Mouse (Mus musculus) brain, embryonic 14.5 days (tissue): ENCODE results near the gene Nmnat1. TPM values are rescaled to one million over a fixed set of nuclear protein-coding genes. Genes with fewer than 3 reads are reported as not detected.
"Not testable (repeated sequence)": the region's sequence is repeated elsewhere in the genome, so short reads cannot be mapped to it uniquely, and the experiment has no call there.

Experiments used
- DNase-seq: peaks from one replicate; pipeline ENCODE4 v3.0.0-alpha.2; 2011; ENCODE audit warnings: low read depth
- CTCF ChIP-seq: fragments of 200-500 bp; IDR thresholded peaks from 2 replicates; pipeline ENCODE4 v1.5.1; 2012; ENCODE audit warnings: inconsistent platforms, mild to moderate bottlenecking, moderate library complexity, borderline replicate concordance; ENCODE audit not compliant: insufficient read depth, insufficient read length; ENCODE audit errors: extremely low read depth
- POLR2A ChIP-seq: fragments of 200-500 bp; IDR thresholded peaks from 2 replicates; pipeline ENCODE4 v1.6.1; 2012; ENCODE audit warnings: mild to moderate bottlenecking, inconsistent platforms, borderline replicate concordance; ENCODE audit not compliant: poor library complexity, insufficient read depth, insufficient read length, severe bottlenecking; ENCODE audit errors: extremely low read depth
- polyA plus RNA-seq: library from polyadenylated mRNA; depleted of rRNA; stranded (reverse); fragments of >200 nt; gene quantifications from 2 replicates; pipeline ENCODE4 v1.2.3, GENCODE M21; 2012

Gene Nmnat1
- polyA plus RNA-seq, 1 experiment, result 7.5 TPM

DNA sequence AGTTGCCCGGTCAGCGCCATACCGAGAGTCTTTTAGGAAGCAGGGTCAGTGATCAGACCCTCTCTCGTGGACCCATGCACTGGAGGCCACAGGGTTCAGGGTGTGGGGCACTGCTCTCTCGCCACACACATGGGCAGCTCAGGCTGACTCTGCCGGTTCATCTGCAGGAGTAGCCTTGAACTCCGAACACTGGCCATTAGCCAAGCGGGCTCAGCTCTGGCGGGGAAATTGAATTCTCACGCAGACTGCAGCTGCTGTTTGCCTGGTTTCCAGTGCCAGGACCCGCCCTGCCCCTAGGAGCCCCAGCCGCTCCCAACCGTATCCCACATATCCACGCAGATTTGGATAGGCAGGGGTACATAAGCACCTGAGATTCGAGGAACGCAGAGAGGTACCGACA is 30.7 kb downstream of the Nmnat1 start:
- no peak for DNase-seq
- TF ChIP-seq CTCF, result no peak
- TF ChIP-seq POLR2A, result no peak

- peak; percentile 21 for DNase-seq
- TF ChIP-seq POLR2A (no peak), CTCF (peak; percentile 37; the same call in 1 of the 2 replicates)
Observed at GRCm38 (mm10) chr4:149453656-149454055, 31.3 kb downstream of the Nmnat1 start.

GRCm38 (mm10) chr4:149450636-149451035 is 34.4 kb downstream of the Nmnat1 start:
- DNase-seq, result no peak
- TF ChIP-seq POLR2A (no peak), CTCF (no peak)

GRCm38 (mm10) chr4:149446309-149446708 is 38.7 kb downstream of the Nmnat1 start:
- DNase-seq, result no peak
- TF ChIP-seq CTCF (no peak), POLR2A (no peak)

GRCm38 (mm10) chr4:149445868-149446267 is 39.1 kb downstream of the Nmnat1 start:
- TF ChIP-seq POLR2A, result no peak
- TF ChIP-seq CTCF, result no peak
- peak; percentile 90 for DNase-seq

GRCm38 (mm10) chr4:149444964-149445701 is 39.9 kb downstream of the Nmnat1 start:
- peak; percentile 59; the same call in 1 of the 2 replicates for TF ChIP-seq POLR2A
- peak; percentile 91 for TF ChIP-seq CTCF

GRCm38 (mm10) chr4:149444465-149444864 is 40.5 kb downstream of the Nmnat1 start:
- no peak for DNase-seq
- TF ChIP-seq POLR2A, result no peak
- no peak for TF ChIP-seq CTCF

More at GRCm38 (mm10) chr4:149444964-149445701, 39.9 kb downstream of the Nmnat1 start:
- DNase-seq, result peak; percentile 98

DNA sequence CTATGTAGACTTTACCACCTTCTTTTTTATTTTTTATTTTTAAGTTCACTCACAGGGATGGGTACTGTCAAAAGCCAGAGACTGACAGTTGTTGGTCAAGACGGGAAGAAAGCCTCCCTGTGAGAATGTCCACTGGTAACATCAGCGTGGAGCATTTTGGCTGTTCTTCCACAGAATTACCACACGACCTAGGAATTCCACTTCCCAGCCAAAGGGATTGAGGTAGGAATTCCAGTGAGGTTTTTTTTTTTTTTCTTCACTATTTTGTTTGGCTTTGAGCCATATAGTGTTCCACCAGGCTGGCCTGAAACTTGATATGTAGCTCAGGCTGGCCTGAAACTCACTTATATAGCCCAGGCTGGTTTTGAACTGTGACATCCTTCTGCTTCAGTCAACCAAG is 42.6 kb downstream of the Nmnat1 start:
- TF ChIP-seq POLR2A, result no peak
- TF ChIP-seq CTCF, result no peak
- peak; percentile 26 for DNase-seq

- TF ChIP-seq POLR2A, result no peak
- no peak for TF ChIP-seq CTCF
- peak; percentile 41 for DNase-seq
Observed at GRCm38 (mm10) chr4:149440576-149440975, 44.4 kb downstream of the Nmnat1 start.

DNA sequence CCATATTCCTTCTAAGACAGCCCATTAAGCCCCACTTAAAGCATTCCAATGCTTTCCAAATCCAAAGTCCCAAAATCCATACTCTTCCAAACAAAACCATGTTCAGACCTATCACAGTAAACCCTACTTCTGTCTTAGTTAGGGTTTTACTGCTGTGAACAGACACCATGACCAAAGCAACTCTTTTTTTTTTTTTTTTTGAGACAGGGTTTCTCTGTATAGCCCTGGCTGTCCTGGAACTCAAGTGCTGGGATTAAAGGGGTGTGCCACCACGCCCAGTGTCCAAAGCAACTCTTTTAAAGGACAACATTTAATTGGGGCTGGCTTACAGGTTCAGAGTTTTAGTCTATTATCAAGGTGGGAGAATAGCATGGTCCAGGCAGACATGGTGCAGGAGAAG is 53.1 kb downstream of the Nmnat1 start:
- not testable (repeated sequence) for DNase-seq

GRCm38 (mm10) chr4:149429592-149429991 is 55.4 kb downstream of the Nmnat1 start:
- TF ChIP-seq CTCF (no peak), POLR2A (no peak)
- DNase-seq, result no peak

DNA sequence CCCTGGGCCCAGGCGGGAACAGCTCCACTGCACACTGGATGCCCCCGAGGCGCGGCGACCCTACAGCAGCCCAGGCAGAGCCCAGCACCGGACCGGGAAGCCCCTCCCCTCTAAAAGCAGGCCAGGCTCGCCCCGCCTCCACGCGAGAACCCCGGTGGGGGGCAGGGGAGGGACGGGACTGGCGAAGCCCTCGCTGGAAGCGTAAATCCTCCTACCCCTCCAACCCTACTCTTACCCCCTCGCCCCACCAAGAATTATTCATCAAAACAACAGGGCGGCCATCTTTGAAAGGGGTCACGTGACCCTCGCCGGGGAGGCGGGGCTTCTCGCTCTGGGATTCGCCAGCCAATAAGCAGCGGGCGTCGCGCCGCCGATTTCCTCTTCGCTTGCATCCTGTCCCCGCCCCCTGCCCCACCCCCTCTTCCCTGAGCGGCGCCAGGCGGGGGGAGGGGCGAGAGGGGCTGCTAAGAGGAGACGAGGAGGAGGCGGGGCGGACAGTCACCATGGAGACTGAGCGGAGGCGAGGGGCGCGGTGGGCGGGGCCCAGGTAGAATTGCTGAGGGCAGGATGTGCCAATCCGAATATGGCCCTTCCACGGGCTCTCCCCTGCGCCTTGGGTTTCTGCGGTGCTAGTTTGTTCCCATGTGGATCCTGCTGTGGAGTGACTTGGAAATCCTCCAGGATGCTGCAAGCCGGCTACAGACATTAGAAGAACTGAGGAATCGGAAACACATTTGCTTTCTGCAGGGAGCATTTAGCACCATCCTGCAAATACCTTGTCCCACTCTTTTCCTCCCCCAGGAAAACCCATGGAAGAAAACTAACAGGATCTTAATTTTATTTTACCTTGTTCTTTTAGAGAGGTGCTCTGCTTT is 58.4 kb downstream of the Nmnat1 start, which contains the start of gene Ube4b:
Gene Ube4b, minus strand, starts transcription at position 425 of the 875 bp plus-strand sequence.
- DNase-seq, result peak; percentile 100
- TF ChIP-seq POLR2A (0 out of 2 replicates have a peak, but pooled peaks have one; percentile 21), CTCF (no peak)

DNA sequence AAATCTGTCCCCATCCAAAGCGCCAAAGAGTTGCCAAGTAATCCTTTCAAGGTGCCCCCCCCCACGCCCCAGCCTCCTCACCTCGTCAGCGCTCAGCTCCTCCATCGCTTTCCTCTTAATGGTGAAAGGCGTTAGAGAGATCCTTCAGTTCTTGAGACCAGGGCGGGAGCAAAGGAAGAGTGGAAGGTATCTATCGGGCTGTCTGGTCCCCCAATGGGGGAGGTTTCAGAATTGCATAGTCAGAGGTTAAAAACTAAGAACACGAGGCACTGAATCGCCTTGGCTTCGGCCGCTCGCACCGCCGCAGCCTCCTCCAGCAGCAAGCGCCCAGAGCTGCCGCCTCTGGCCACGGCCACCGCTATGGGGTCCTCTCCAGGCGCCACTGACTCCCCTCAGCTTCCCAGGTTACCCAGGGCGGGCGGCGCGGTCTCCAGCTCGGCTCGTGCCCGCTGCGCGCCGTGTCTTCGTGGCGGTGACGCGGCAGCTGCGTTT is 59.2 kb downstream of the Nmnat1 start:
- no peak for DNase-seq

More for the DNA sequence above, 59.2 kb downstream of the Nmnat1 start:
- TF ChIP-seq CTCF (no peak), POLR2A (no peak)
